Mouse (Mus musculus) neural tube, embryonic 10.5 days (tissue): ENCODE measurements around the gene Ccdc120.
"Not testable (repeated sequence)": the region's sequence is repeated elsewhere in the genome, so short reads cannot be mapped to it uniquely, and the experiment has no call there.

Experiments used
- DNase-seq: peaks from one replicate; pipeline ENCODE4 v3.0.0-alpha.2; 2017; ENCODE audit warnings: low spot score; ENCODE audit errors: extremely low spot score

Gene Ccdc120

DNA sequence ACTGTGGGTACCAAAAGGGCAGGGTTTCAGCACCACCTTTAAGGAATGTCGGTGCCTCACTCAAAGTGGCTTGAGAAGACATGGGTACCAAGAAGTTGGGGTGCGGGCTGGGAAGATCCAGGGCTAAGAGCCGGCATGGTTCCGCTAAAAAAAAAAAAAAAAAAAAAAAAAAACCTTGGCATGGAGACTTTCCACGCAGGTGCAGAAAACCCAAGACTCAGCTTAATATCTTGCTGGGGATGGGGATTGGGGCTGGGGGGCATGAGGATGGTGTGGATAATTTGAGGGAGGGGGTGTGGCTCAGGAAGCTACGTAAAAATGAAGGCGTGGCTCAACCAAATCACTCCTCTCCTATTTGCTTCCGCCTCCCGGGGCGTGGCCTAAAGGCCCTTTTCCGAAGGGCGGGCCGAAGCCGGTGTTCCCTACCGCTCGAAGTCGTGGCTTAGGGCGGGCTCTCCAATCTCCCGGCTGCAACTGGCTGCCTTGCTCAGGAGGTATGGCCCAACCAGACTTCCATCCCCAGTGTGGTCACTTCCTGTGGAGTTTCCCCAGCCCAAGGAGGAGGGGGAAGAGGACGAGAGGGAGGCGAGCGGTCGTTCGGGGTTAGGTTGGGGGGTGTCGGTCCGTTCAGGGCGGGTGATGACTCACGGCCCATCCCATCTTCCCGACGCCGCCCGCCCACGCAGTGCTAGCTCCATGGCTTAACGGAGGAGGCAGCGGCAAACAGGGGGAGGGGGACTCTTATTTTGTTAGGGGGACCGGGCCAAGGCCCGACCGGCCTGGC, 11.6 kb upstream of the Ccdc120 start, which contains the start of gene Tfe3:
Tfe3 (plus strand) TSS at position 424 of the 784 bp plus-strand sequence.
- peak; percentile 74 for DNase-seq

DNA sequence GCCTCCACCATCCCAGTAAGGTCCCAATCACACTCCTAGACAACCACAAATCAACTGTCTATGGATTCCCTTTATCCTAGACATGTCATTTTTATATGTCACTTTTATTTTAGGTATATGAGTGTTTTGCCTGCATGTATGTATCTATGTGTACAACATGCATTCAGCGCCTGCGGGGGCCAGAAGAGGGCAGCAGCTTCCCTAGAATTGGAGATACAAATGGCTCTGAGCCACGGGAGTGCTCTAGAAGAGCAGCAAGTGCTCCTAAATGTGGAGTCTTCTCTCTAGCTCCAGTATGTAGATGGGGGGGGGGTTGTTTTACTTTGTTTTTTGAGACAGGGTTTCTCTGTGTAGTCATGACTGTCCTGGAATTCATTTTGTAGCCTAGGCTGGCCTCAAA, 2.9 kb upstream of the Ccdc120 start:
- DNase-seq, result not testable (repeated sequence)

GRCm38 (mm10) chrX:7745429-7745828, 5.3 kb downstream of the Ccdc120 start:
- no peak for DNase-seq

GRCm38 (mm10) chrX:7744940-7745339, 5.8 kb downstream of the Ccdc120 start:
- no peak for DNase-seq

DNA sequence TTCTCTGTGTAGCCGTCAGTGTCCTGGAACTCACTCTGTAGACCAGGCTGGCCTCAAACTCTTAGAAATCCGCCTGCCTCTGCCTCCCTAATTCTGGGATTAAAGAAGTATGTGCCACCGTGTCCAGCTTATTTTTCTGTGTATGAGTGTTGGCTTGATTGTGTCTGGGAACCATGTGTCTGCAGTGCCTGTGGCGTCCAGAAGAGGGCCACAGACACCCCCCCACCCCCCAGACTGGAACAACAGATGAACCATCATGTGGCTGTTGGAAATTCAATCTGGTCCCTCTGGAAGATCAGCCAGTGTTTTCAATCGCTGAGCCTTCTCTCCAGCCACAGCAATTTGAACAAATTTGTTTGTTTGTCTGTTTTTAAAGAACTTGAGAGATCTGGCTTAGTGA, 7.2 kb downstream of the Ccdc120 start:
- no peak for DNase-seq

DNA sequence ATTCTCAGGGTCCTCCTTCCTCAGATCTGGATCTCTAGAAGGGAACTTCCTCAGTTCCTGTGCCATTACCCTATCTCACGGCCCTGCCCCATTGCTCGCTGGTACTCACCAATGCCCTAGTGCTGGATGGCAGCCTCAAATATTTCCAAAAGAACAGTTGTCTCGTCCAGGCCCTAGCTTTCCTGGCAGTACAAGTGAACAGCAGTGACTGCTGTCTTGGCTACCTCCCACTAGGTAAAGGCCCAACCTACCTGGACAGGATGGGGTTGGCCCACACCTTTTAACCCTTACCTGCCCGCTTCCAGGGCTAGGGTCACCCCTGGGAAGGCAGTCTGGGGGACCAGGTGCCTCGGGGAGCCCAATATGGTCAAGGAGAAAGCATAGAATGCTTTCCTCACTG, 9.6 kb downstream of the Ccdc120 start:
- DNase-seq, result no peak

DNA sequence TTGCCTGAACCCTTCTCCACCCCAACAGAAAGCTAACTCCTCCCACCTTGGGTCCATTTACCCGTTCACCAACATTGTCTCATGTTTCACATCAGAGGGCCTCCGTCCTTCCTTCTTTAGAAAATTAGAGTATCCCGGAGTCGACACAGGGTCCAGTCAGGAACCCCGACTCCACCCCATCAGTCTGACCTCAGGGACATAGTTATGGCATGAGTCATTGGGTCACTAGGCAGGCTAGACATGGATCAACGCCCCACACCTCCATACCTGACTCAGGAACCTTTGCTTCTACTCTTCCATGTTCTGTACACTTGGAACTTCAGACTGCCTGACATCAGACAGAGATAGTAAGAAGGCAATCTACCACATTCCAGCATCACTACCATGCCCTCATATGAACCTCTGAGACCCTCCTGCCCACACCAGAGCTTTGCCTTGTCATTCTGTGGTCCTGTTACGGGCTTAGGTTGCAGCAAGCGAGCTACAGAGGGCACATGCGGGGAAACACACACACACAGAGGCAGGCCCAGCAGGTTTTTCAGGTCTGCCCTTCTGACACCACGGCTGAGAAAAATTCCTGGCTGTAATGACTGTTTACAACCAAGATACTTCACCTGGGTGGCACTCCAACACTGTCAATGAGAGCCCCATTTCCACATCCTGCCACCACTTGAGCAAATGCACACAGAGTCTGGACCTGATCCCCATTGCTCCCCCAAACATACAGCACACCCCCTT, 10.5 kb downstream of the Ccdc120 start:
- DNase-seq, result no peak

GRCm38 (mm10) chrX:7739336-7740081, 11.2 kb downstream of the Ccdc120 start:
- DNase-seq, result no peak

GRCm38 (mm10) chrX:7733571-7734156, 17.0 kb downstream of the Ccdc120 start:
- peak; percentile 57 for DNase-seq

GRCm38 (mm10) chrX:7728922-7729265, 21.8 kb downstream of the Ccdc120 start:
- DNase-seq, result no peak

- DNase-seq, result peak; percentile 65
Observed at GRCm38 (mm10) chrX:7728215-7728921, 22.3 kb downstream of the Ccdc120 start, which contains the start of gene Praf2. Gene Praf2 (plus strand): TSS chrX:7728439.

DNA sequence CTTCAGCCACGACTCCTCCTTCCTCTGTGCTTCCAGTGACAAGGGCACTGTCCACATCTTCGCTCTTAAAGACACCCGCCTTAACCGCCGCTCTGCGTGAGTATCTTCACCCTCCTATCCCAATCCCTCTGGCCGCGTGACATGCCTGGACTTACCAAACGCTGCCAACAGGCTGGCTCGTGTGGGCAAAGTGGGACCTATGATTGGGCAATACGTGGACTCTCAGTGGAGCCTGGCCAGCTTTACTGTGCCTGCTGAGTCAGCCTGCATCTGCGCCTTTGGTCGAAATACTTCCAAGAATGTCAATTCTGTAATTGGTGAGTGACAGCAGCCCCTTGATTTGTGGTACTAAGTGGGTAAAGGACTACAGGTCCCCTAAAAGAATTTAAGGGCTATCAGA, 23.5 kb downstream of the Ccdc120 start:
- DNase-seq, result no peak

GRCm38 (mm10) chrX:7725841-7726240, 24.9 kb downstream of the Ccdc120 start:
- DNase-seq, result no peak

- DNase-seq, result no peak
Observed at GRCm38 (mm10) chrX:7724135-7724534, 26.6 kb downstream of the Ccdc120 start.

GRCm38 (mm10) chrX:7722691-7723090, 28.0 kb downstream of the Ccdc120 start:
- DNase-seq, result no peak

- no peak for DNase-seq
Observed at GRCm38 (mm10) chrX:7722282-7722611, 28.5 kb downstream of the Ccdc120 start.

- DNase-seq, result peak; percentile 68
Observed at GRCm38 (mm10) chrX:7721514-7722281, 29.0 kb downstream of the Ccdc120 start, which contains the start of gene Gm45208. Gene Gm45208 (plus strand): TSS chrX:7722245.

GRCm38 (mm10) chrX:7716058-7716457, 34.6 kb downstream of the Ccdc120 start:
- not testable (repeated sequence) for DNase-seq

- DNase-seq, result peak; percentile 73
Observed at GRCm38 (mm10) chrX:7714135-7714899, 36.4 kb downstream of the Ccdc120 start, which contains the start of gene Wdr45. Gene Wdr45 (plus strand): TSS chrX:7714333.
